8 mouse cellular contexts compared by ENCODE assay signal in the genomic region with DNA sequence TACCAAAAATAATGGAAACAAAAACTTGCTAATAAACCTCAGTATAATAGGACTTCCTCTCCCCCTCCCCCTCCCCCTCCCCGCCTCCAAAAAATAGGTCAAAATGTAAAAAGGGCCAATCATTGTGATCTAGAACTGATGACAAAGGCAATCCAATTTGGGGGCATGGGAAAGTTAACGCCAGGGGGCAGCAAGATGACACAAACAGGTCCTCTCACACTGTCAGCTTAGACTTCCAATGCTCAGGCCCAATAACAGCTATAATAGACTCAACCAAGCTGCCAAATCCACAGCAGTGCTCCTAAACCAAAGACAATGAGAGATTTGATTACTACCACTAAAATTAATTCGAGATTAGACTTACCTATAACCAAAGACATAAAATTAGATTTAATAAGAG. TPM values are rescaled to one million over a fixed set of nuclear protein-coding genes. Genes with fewer than 3 reads are reported as not detected.
DNase-seq lines count a peak whose midpoint lies in the region; TF ChIP-seq lines count a peak whose summit lies in the region.
"Had no signal": no experiment of that assay in that cellular context is flagged by ENCODE, and none has a peak within 500 bp of the region (broad histone marks: within the 10 kb centered on the region; RNA-seq: fewer than 3 reads in every experiment).

No protein-coding gene starts in this region.

- no peaks in the 10 kb centered on the region for H3K36me3 ChIP-seq in small intestine, adult 2 months (ENCODE audit: control insufficient read depth, insufficient read depth, low read length)
- H3K36me3 ChIP-seq: limb, embryonic 12.5 days had no signal

- no peaks in the 10 kb centered on the region for H3K4me1 ChIP-seq in small intestine, adult 2 months (ENCODE audit: control insufficient read depth, insufficient read depth, insufficient read length, low read length)
- H3K4me1 ChIP-seq: limb, embryonic 12.5 days had no signal

- 7% methylated on average over 3 of the region's 3 CpGs for WGBS in small intestine, adult 2 months

- peak; percentile 67 for TF ChIP-seq CTCF in gastrocnemius, adult 2 months (IDR thresholded peaks at IDR 0.05)
- peak; percentile 57; the same call in 1 of the 2 replicates for TF ChIP-seq CTCF in small intestine, adult 2 months (IDR thresholded peaks at IDR 0.05; ENCODE audit: extremely low read depth, insufficient read length, insufficient replicate concordance, low read depth, low read length)

- no peak overlapping the region for H3K4me3 ChIP-seq in gastrocnemius, adult 2 months
- H3K4me3 ChIP-seq in small intestine, adult 2 months (ENCODE audit: low read depth, low read length): no peak overlapping the region
- H3K4me3 ChIP-seq: limb, embryonic 12.5 days had no signal

- H3K27ac ChIP-seq in gastrocnemius, adult 2 months: no peak overlapping the region
- no peak overlapping the region for H3K27ac ChIP-seq in small intestine, adult 2 months (ENCODE audit: insufficient read depth, low read depth, low read length)
- H3K27ac ChIP-seq: limb, embryonic 12.5 days had no signal

- intact Hi-C loops in gastrocnemius, adult 2 months (cut with DNase I): loop anchor here (2.0 to 5.0 kb wide), 2 partner anchors 73 to 118 kb away; partner anchors contain the start of genes Acot9 and Sat1

- no peaks in the 10 kb centered on the region for H3K27me3 ChIP-seq in small intestine, adult 2 months (ENCODE audit: control insufficient read depth, insufficient read depth, low read length)
- H3K27me3 ChIP-seq: limb, embryonic 12.5 days had no signal

- peak; percentile 48 for DNase-seq in CD4-positive helper T cell, adult 2 months (ENCODE audit: low read depth, low spot score)
- DNase-seq in ES-CJ7 (ENCODE audit: low read depth, low spot score): peak; percentile 42
- peak; percentile 11 to 25 for DNase-seq in cerebellum, adult 18-20 months
- DNase-seq in gastrocnemius, adult 2 months: peak; percentile 58
- DNase-seq in kidney, postnatal 10 days: peak; percentile 79
- DNase-seq in lung, adult 18-20 months: peak; percentile 55 to 59

- no peak for TF ChIP-seq POLR2A in small intestine, adult 2 months (IDR thresholded peaks at IDR 0.05; ENCODE audit: low read depth, low read length)

RNA-seq across cellular contexts. Expression of gene Cldn34b2, which starts 16.5 kb away (rescaled TPM):
- not detected for total RNA-seq in gastrocnemius, adult 2 months (2021)
- not detected in 2 replicates for polyA plus RNA-seq in small intestine, adult 2 months (2012; rRNA removed)
- polyA plus RNA-seq: limb, embryonic 12.5 days had no signal

RNA-seq across cellular contexts. Expression of gene Magea2, which starts 51.3 kb away (rescaled TPM):
- not detected for total RNA-seq in gastrocnemius, adult 2 months (2021)
- not detected in 2 replicates for polyA plus RNA-seq in small intestine, adult 2 months (2012; rRNA removed)
- polyA plus RNA-seq: limb, embryonic 12.5 days had no signal

RNA-seq across cellular contexts. Expression of gene Magea1, which starts 55.1 kb away (rescaled TPM):
- not detected for total RNA-seq in gastrocnemius, adult 2 months (2021)
- polyA plus RNA-seq in small intestine, adult 2 months (2012; rRNA removed): not detected in 2 replicates
- polyA plus RNA-seq: limb, embryonic 12.5 days had no signal

Comparison
In these comparisons a context has a peak if more than half of its experiments do, and no peak if none do; other contexts are left out.
1. DNase-seq: peak in every context shown above with its lines; median percentile 79 in kidney, postnatal 10 days; 58 in gastrocnemius, adult 2 months; 57 in lung, adult 18-20 months; 48 in CD4-positive helper T cell, adult 2 months; 42 in ES-CJ7; 18 in cerebellum, adult 18-20 months.